Mouse (Mus musculus) E14TG2a.4 (cell line): ENCODE results near the gene Katnal1.

ENCODE experiments used
- H3K27me3 ChIP-seq: 2 replicates; pipeline ENCODE4 v1.6.1; 2014; ENCODE audit warnings: low read length, control low read depth; ENCODE audit not compliant: insufficient read depth
- H3K36me3 ChIP-seq: 2 replicates; pipeline ENCODE4 v1.6.1; 2014; ENCODE audit warnings: low read length, control low read depth; ENCODE audit not compliant: insufficient read depth
- H3K4me1 ChIP-seq: replicated peaks from 2 replicates; pipeline ENCODE4 v1.6.1; 2014; ENCODE audit warnings: low read depth, low read length, control low read depth
- H3K4me3 ChIP-seq: replicated peaks from 2 replicates; pipeline ENCODE4 v1.5.1; 2014; ENCODE audit warnings: mild to moderate bottlenecking, low read length
- H3K9me3 ChIP-seq: 2 replicates; pipeline ENCODE4 v1.6.1; 2014; ENCODE audit warnings: low read length, control low read depth
- CTCF ChIP-seq: conservative IDR thresholded peaks from 2 replicates; pipeline ENCODE4 v1.5.1; 2014; ENCODE audit warnings: low read length
- NANOG ChIP-seq: IDR thresholded peaks from 2 replicates; pipeline ENCODE4 v1.6.1; 2014; ENCODE audit warnings: borderline replicate concordance, low read length, mixed read lengths
- POU5F1 ChIP-seq: IDR thresholded peaks from 2 replicates; pipeline ENCODE4 v1.6.1; 2014; ENCODE audit warnings: low read length, borderline replicate concordance

The Katnal1 gene

DNA sequence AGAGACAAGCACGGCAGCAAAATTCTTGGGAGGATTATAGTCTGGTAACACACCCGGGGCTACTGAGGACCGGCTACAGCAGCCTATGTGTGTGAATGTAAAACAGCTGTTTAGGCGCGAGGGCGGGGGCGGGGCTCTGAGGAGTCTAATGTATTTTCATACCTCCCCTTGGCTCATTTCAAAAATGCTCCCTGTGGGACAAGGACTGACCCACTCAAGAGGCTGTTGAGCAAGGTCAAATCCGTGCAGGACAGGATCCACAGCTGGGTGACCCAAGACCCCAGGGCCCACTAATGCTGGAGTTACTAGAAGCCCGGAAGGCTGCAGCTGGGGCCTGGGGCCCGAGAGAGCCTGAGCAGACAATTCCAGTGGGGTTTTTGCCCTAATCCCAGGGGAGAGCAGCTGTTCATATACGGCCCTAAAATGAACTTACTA is 10.8 kb upstream of the Katnal1 start:
- TF ChIP-seq POU5F1 (no peak), NANOG (no peak), CTCF (no peak)
- Histone ChIP-seq H3K4me3 (no peak overlapping the region), H3K36me3 (no peaks in the 10 kb centered on the region), H3K9me3 (0 out of 2 replicates have a peak, but pooled peaks cover 4% of the 10 kb centered on the region), H3K4me1 (peaks cover 65% of the 10 kb centered on the region), H3K27me3 (peaks cover 27% of the 10 kb centered on the region)

DNA sequence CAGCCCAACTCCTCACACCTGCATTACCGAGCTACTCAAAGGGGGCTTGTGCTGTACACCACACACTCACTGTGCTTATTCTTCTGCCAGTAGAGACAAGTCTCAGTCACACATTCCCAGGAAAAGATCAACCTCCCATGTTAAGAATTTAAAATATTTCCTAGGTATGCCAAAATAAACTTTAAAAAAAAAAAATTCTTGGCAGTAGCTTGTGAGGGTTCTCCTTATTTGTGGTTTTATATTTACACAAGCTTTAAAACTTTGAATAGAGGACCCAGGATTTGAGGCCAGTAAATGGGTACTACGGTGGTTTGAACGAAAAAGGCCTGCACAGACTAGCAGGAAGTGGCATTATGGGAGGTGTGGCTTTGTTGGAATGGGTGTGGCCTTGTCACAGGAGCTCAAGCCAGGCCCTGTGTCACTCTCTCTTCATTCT is 7.4 kb upstream of the Katnal1 start:
- Histone ChIP-seq H3K36me3 (no peaks in the 10 kb centered on the region), H3K4me1 (peaks cover 61% of the 10 kb centered on the region), H3K27me3 (peaks cover 23% of the 10 kb centered on the region), H3K4me3 (no peak overlapping the region), H3K9me3 (peaks cover 4% of the 10 kb centered on the region; the same call in 1 of the 2 replicates)
- TF ChIP-seq POU5F1 = no peak
- no peak for TF ChIP-seq CTCF
- no peak for TF ChIP-seq NANOG

DNA sequence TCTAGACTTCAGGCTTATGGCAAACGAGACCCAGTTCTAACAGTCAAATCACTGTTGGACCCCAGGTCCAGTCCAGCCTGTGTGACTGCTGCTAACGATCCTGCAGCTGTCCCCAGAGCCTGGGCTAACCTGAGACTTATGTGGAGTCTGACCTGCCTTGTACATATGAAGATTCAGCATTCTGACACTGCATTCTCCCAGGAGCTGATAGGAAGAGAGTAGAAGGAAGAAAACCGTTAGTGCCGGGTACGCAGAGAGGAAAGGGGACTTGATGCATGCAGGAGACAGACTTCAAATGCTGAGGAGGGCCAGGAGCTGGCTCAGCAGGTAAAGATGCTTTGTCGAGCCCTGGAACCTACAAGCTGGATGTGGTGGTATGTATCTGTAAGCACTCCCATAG is 6.8 kb upstream of the Katnal1 start:
- no peak overlapping the region for H3K4me3 ChIP-seq
- H3K36me3 ChIP-seq = no peaks in the 10 kb centered on the region
- TF ChIP-seq POU5F1 = no peak
- TF ChIP-seq CTCF = no peak
- no peak for TF ChIP-seq NANOG
- H3K27me3 ChIP-seq = peaks cover 23% of the 10 kb centered on the region
- peaks cover 66% of the 10 kb centered on the region for H3K4me1 ChIP-seq
- peaks cover 4% of the 10 kb centered on the region; the same call in 1 of the 2 replicates for H3K9me3 ChIP-seq

DNA sequence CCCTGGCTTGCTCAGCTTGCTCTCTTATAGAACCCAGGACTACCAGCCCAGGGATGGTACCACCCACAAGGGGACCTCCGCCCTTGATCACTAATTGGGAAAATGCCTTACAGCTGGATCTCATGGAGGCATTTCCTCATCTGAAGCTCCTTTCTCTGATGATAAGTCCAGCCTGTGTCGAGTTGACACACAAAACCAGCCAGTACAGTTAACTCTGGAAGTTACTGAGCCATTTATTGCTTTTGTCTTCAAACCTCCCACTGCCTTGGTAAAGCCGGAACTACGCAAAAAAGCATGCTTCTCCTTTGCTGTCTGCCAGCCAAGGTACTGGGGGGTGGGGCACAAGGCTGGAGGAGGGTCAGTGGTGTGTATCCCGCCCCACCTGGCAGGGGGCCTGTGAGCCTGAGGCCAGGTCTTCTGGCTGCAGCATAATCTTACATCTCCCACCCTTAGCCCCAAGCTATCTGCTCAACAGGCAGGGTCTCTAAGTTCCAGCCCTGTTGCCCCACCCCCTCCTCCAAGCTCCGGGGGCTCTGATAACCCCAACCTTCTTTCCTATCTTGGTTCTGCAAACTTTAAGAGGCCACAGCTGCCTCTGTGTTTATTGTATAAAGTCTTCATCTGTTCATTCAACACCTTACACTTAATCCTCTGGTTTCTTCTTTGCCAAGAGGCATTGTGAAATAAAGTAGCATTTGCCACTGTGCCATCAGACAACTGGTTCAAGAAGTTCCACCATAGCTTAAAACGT is 6.1 kb upstream of the Katnal1 start:
- peaks cover 23% of the 10 kb centered on the region for H3K27me3 ChIP-seq
- peaks cover 4% of the 10 kb centered on the region; the same call in 1 of the 2 replicates for H3K9me3 ChIP-seq
- H3K36me3 ChIP-seq = no peaks in the 10 kb centered on the region
- no peak for TF ChIP-seq NANOG
- no peak for TF ChIP-seq CTCF
- no peak for TF ChIP-seq POU5F1
- H3K4me3 ChIP-seq = 0 out of 2 replicates have a peak overlapping the region, but pooled peaks have one; percentile 3
- H3K4me1 ChIP-seq = peaks cover 72% of the 10 kb centered on the region

DNA sequence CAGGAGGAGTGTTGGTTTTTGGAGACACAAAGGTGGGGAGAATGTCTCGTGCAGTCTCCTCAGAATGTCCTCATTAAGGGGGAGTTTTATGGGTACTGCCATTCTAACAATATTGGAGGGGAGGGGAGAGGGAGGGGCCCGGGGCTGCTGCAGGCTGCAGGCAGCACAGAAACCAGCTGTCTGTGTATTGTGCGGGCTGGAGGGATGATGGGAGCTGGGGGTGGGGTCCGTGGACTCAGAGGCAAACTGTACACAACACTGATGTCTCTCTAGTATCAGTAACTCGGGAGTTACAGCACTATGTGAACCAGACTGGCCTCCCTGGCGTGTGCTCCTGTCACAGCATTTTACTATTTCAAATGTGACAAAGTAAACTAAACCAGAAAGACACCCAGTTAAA is 5.3 kb upstream of the Katnal1 start:
- Histone ChIP-seq H3K4me1 (peaks cover 68% of the 10 kb centered on the region), H3K9me3 (peaks cover 4% of the 10 kb centered on the region; the same call in 1 of the 2 replicates), H3K4me3 (no peak overlapping the region), H3K27me3 (peaks cover 23% of the 10 kb centered on the region), H3K36me3 (no peaks in the 10 kb centered on the region)
- no peak for TF ChIP-seq NANOG
- TF ChIP-seq CTCF = no peak
- no peak for TF ChIP-seq POU5F1

DNA sequence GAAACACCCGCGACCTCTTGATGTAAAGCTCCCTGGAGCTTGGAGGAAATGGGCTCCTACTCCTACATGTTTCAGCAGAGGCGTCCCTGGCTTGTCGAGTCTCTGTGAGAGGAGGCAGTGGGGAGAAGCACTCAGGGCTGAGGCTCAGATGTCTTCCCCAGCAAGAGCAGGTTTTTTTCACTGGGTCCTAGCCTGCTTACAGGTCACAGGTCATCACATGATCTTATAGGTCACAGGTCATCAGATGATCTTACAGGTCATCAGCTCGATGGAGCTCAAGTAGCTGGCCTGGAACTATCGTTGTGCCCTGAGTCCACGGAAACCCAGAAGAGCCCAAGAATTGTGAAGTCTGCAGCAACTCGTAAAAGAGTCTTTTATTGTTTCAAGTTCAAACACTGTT is 4.6 kb upstream of the Katnal1 start:
- Histone ChIP-seq H3K9me3 (peaks cover 4% of the 10 kb centered on the region; the same call in 1 of the 2 replicates), H3K36me3 (no peaks in the 10 kb centered on the region), H3K27me3 (peaks cover 21% of the 10 kb centered on the region), H3K4me3 (no peak overlapping the region), H3K4me1 (peaks cover 70% of the 10 kb centered on the region)
- TF ChIP-seq NANOG = no peak
- TF ChIP-seq POU5F1 = no peak
- TF ChIP-seq CTCF = no peak

DNA sequence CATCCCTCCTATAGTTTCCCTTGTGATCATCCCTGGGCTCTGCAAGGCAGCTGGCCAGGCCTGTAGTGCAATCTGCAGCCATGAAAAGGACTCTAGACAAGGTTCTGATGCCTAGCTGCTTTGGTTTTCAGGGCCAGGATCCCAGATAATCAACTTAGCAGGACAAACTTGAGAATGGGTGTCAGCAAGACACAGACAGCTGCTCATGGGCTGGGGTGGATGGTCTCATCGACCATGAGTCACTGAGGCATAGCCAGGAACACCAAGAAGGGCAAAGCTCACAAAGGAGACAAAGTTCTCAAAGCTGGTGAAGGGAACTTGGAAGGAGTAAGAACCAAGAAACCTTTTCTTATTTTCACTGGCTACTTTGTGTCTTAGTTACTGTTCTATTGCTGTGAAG is 2.2 kb upstream of the Katnal1 start:
- H3K4me1 ChIP-seq = peaks cover 47% of the 10 kb centered on the region
- H3K9me3 ChIP-seq = no peaks in the 10 kb centered on the region; the same call in 1 of the 2 replicates
- TF ChIP-seq CTCF (no peak), NANOG (no peak), POU5F1 (no peak)
- no peaks in the 10 kb centered on the region for H3K36me3 ChIP-seq
- H3K4me3 ChIP-seq = no peak overlapping the region
- peaks cover 4% of the 10 kb centered on the region; the same call in 1 of the 2 replicates for H3K27me3 ChIP-seq

DNA sequence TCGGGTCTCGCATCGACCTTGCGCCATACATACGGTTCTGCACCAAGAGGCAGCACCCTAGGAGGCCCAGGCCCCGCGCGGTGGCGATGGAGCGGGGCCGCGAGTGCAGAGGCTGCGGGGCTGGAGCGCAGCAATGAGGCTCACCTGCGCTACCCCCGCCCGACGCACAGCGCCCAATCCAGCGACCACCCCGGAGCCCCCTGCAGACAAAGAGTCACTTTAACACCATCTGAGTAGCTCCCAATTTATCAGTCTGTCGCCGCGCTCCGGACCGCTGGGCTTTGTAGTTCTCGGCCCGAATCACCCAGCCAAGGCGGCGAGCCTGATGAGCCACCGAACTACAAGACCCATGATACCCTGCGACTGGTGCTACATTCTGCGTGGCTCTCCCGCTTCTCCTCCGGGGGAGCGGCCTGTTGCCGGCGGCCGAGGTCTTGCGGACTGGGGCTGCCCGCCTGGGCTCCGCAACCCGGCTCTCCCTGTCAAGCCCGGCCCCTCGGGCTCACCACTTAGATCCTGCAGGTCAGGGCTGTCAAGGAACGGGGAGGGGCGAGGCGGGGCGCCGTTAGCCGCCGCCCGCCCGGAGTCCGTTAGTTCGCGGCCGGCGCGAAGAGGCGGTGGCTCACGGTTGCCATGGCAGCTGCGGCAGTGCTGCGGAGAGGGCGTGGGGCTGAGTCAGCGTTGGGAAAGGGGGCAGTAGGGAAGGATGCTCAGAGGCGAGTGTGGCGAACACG is 571 bp downstream of the Katnal1 start:
- Histone ChIP-seq H3K4me1 (peaks cover 21% of the 10 kb centered on the region), H3K36me3 (peaks cover 3% of the 10 kb centered on the region; the same call in 1 of the 2 replicates), H3K27me3 (no peaks in the 10 kb centered on the region; the same call in 1 of the 2 replicates), H3K4me3 (peak overlapping the region; percentile 93), H3K9me3 (no peaks in the 10 kb centered on the region; the same call in 1 of the 2 replicates)
- no peak for TF ChIP-seq POU5F1
- no peak for TF ChIP-seq CTCF
- TF ChIP-seq NANOG = no peak
